Comparison of ENCODE assay signal across 8 mouse cellular contexts in genomic region chr7:71705426-71706050, GRCm38 (mm10).
DNase-seq lines count a peak whose midpoint lies in the region; ATAC-seq lines count a peak whose summit lies in the region.

No protein-coding gene starts in this region.

- 0 out of 2 replicates have a peak, but pooled peaks cover 8% of the 10 kb centered on the region for H3K27me3 ChIP-seq in embryonic facial prominence, embryonic 15.5 days
- no peaks in the 10 kb centered on the region for H3K27me3 ChIP-seq in heart, embryonic 11.5 days (ENCODE audit: control insufficient read depth, insufficient read depth, low read length)
- no peaks in the 10 kb centered on the region for H3K27me3 ChIP-seq in kidney, embryonic 14.5 days (ENCODE audit: control insufficient read depth, insufficient read depth, low read length)
- H3K27me3 ChIP-seq in lung, embryonic 15.5 days: no peaks in the 10 kb centered on the region

- WGBS in embryonic facial prominence, embryonic 15.5 days: 1% methylated on average over 59 of the region's 59 CpGs
- under 1% methylated on average over 50 of the region's 59 CpGs for WGBS in heart, embryonic 11.5 days (ENCODE audit: insufficient replicate concordance)
- WGBS in kidney, embryonic 14.5 days: 1% methylated on average over 57 of the region's 59 CpGs
- under 1% methylated on average over 42 of the region's 59 CpGs for WGBS in lung, embryonic 15.5 days

- no peaks in the 10 kb centered on the region for H3K36me3 ChIP-seq in embryonic facial prominence, embryonic 15.5 days
- H3K36me3 ChIP-seq in heart, embryonic 11.5 days (ENCODE audit: control insufficient read depth, insufficient read depth, low read length): no peaks in the 10 kb centered on the region
- H3K36me3 ChIP-seq in kidney, embryonic 14.5 days (ENCODE audit: control insufficient read depth, insufficient read depth, low read length): no peaks in the 10 kb centered on the region
- H3K36me3 ChIP-seq in lung, embryonic 15.5 days: no peaks in the 10 kb centered on the region

- H3K27ac ChIP-seq in embryonic facial prominence, embryonic 15.5 days (replicated peaks): no peak overlapping the region
- peak overlapping the region; percentile 57 for H3K27ac ChIP-seq in heart, embryonic 11.5 days (ENCODE audit: low read depth, low read length)
- peak overlapping the region; percentile 43; the same call in 1 of the 2 replicates for H3K27ac ChIP-seq in kidney, embryonic 14.5 days (ENCODE audit: low read depth, low read length)
- H3K27ac ChIP-seq in lung, embryonic 15.5 days: peak overlapping the region; percentile 52

- peak; percentile 63; the same call in 1 of the 2 replicates for ATAC-seq in embryonic facial prominence, embryonic 15.5 days (ENCODE audit: insufficient number of reproducible peaks, low FRiP score, low TSS enrichment, low read depth)
- ATAC-seq in heart, embryonic 11.5 days (replicated peaks; ENCODE audit: insufficient number of reproducible peaks, low FRiP score, low TSS enrichment): peak; percentile 75
- ATAC-seq in kidney, embryonic 14.5 days (ENCODE audit: low FRiP score, low TSS enrichment): peak; percentile 89
- ATAC-seq in lung, embryonic 15.5 days (ENCODE audit: borderline replicate concordance, extremely low read depth, low FRiP score, low TSS enrichment): peak; percentile 90
- ATAC-seq in CD4-positive, CD25-positive, alpha-beta regulatory T cell, adult 4 months: no peak

- peak overlapping the region; percentile 46 for H3K9ac ChIP-seq in embryonic facial prominence, embryonic 15.5 days
- H3K9ac ChIP-seq in heart, embryonic 11.5 days (ENCODE audit: low read depth, low read length): peak overlapping the region; percentile 75
- peak overlapping the region; percentile 78 for H3K9ac ChIP-seq in kidney, embryonic 14.5 days (ENCODE audit: low read depth, low read length)
- H3K9ac ChIP-seq in lung, embryonic 15.5 days: peak overlapping the region; percentile 22

- peak; percentile 6 for DNase-seq in left cerebral cortex, adult 8-10 months (ENCODE audit: low spot score in 2 of 2)
- DNase-seq in left cerebral cortex, adult 9 months (ENCODE audit: low spot score in 2 of 2): no peak
- DNase-seq in retina, embryonic 14.5 days (ENCODE audit: low spot score): peak; percentile 67

- H3K4me1 ChIP-seq in embryonic facial prominence, embryonic 15.5 days: no peaks in the 10 kb centered on the region
- peaks cover 7% of the 10 kb centered on the region; the same call in 1 of the 2 replicates for H3K4me1 ChIP-seq in heart, embryonic 11.5 days (ENCODE audit: control insufficient read depth, insufficient read depth, low read length)
- no peaks in the 10 kb centered on the region for H3K4me1 ChIP-seq in kidney, embryonic 14.5 days (ENCODE audit: control insufficient read depth, insufficient read depth, low read length)
- peaks cover 4% of the 10 kb centered on the region; the same call in 1 of the 2 replicates for H3K4me1 ChIP-seq in lung, embryonic 15.5 days

- peak overlapping the region; percentile 54 for H3K4me3 ChIP-seq in embryonic facial prominence, embryonic 15.5 days (replicated peaks)
- H3K4me3 ChIP-seq in heart, embryonic 11.5 days (ENCODE audit: low read depth, low read length): peak overlapping the region; percentile 49
- H3K4me3 ChIP-seq in kidney, embryonic 14.5 days (ENCODE audit: low read length): peak overlapping the region; percentile 52
- H3K4me3 ChIP-seq in lung, embryonic 15.5 days: peak overlapping the region; percentile 50

- peak overlapping the region; percentile 81 for H3K4me2 ChIP-seq in embryonic facial prominence, embryonic 15.5 days (replicated peaks)
- peak overlapping the region; percentile 74 for H3K4me2 ChIP-seq in heart, embryonic 11.5 days
- peak overlapping the region; percentile 92 for H3K4me2 ChIP-seq in kidney, embryonic 14.5 days (replicated peaks; ENCODE audit: low read depth, low read length)
- peak overlapping the region; percentile 90 for H3K4me2 ChIP-seq in lung, embryonic 15.5 days

- no peaks in the 10 kb centered on the region for H3K9me3 ChIP-seq in embryonic facial prominence, embryonic 15.5 days (replicated peaks)
- no peaks in the 10 kb centered on the region for H3K9me3 ChIP-seq in heart, embryonic 11.5 days (replicated peaks; ENCODE audit: control insufficient read depth, low read length)
- no peaks in the 10 kb centered on the region for H3K9me3 ChIP-seq in kidney, embryonic 14.5 days (ENCODE audit: control insufficient read depth, low read length)
- H3K9me3 ChIP-seq in lung, embryonic 15.5 days: no peaks in the 10 kb centered on the region

Comparison
In these comparisons a context has a peak if more than half of its experiments do, and no peak if none do; other contexts are left out.
1. DNase-seq: peak in left cerebral cortex, adult 8-10 months (2 of 2) and retina, embryonic 14.5 days (single experiment); none in left cerebral cortex, adult 9 months (0 of 2).
2. H3K9ac ChIP-seq: peak in every context shown above with its lines; median percentile 78 in kidney, embryonic 14.5 days; 75 in heart, embryonic 11.5 days; 46 in embryonic facial prominence, embryonic 15.5 days; 22 in lung, embryonic 15.5 days.
3. Peak in every context shown above with its lines, with median percentiles within 50 percentile points of each other: H3K4me2 ChIP-seq and H3K4me3 ChIP-seq.